Mouse (Mus musculus) olfactory bulb, adult 2 months (tissue): ENCODE measurements around the gene Mlxip. TPM values are rescaled to one million over a fixed set of nuclear protein-coding genes. Genes with fewer than 3 reads are reported as not detected.

Source experiments
- H3K27ac ChIP-seq: fragments of 200-500 bp; 2 replicates; pipeline ENCODE4 v1.5.1; 2012; ENCODE audit warnings: low read depth, low read length; ENCODE audit not compliant: insufficient read depth
- H3K4me1 ChIP-seq: fragments of 200-500 bp; 2 replicates; pipeline ENCODE4 v1.6.1; 2012; ENCODE audit warnings: low read length; ENCODE audit not compliant: control insufficient read depth, insufficient read depth
- H3K4me3 ChIP-seq: fragments of 200-500 bp; 2 replicates; pipeline ENCODE4 v1.5.1; 2012; ENCODE audit warnings: mild to moderate bottlenecking, low read depth, low read length, moderate library complexity; ENCODE audit not compliant: insufficient read depth
- CTCF ChIP-seq: fragments of 200-500 bp; IDR thresholded peaks from 2 replicates; pipeline ENCODE4 v1.5.1; 2012; ENCODE audit warnings: low read depth, mild to moderate bottlenecking, low read length, moderate library complexity; ENCODE audit not compliant: insufficient read depth
- POLR2A ChIP-seq: fragments of 200-500 bp; IDR thresholded peaks from 2 replicates; pipeline ENCODE4 v1.6.1; 2012; ENCODE audit warnings: mild to moderate bottlenecking, low read depth, low read length, moderate library complexity; ENCODE audit not compliant: insufficient read depth
- WGBS: fragments of 180-500 bp; shearing (Covaris S2); methylation state at CpG from one replicate; pipeline ENCODE4 v1.1.7; 2018; 5-methylcytosine and 5-hydroxymethylcytosine counted together
- polyA plus RNA-seq: library from polyadenylated mRNA; stranded (reverse); fragments of >200 nt; gene quantifications from 2 replicates; pipeline ENCODE4 v1.2.4, GENCODE M21; 2012; ENCODE audit warnings: low replicate concordance; ENCODE audit not compliant: missing spikeins, insufficient read depth, insufficient read length

Mlxip gene
- polyA plus RNA-seq, 1 experiment: not detected

- Histone ChIP-seq H3K4me1 (peaks cover 8% of the 10 kb centered on the region), H3K4me3 (no peak overlapping the region), H3K27ac (no peak overlapping the region)
- TF ChIP-seq POLR2A (no peak), CTCF (no peak)
- 18% methylated on average over 4 of the region's 4 CpGs for WGBS
Observed at GRCm38 (mm10) chr5:123436780-123437175, 42.2 kb downstream of the Mlxip start.

DNA sequence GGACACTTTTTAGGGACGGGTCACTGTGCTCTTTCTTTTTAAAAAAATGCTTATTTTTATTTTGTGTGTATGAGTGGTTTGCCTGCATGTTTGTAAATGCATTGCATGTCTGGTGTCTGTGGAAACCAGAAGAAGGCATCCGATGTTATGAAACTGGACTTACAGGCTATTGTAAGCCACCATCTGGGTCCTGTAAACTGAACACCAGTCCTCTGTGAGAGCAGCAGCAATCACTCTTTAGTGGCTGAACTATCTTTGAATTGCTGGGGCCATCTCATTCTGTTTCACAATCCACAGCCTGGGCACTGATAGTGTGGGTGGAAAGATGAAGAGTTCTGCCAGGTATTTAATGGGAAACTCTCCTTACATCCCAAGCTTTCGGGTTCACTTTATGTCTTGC lies 43.8 kb downstream of the Mlxip start:
- TF ChIP-seq CTCF (no peak), POLR2A (no peak)
- Histone ChIP-seq H3K4me1 (peaks cover 5% of the 10 kb centered on the region), H3K4me3 (no peak overlapping the region), H3K27ac (no peak overlapping the region)
- WGBS: 89% methylated on average over 3 of the region's 3 CpGs

DNA sequence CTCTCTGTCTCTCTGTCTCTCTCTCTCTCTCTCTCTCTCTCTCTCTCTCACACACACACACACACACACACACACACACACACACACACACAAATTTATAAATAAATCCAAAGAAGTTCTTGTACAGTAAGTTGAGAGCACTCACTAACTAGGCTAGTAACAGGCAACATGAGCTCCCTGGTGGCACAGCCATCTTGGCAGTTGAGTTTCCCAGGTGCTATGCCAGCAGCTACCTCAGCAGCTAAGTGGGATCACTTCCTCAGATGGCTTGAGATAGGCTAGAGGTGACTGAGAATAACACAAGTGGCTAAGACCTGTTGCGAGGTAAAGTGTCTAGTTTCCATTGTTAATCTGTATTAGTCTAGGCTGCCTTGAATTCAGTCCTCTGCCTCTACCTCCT lies 44.7 kb downstream of the Mlxip start:
- Histone ChIP-seq H3K4me3 (no peak overlapping the region), H3K27ac (no peak overlapping the region), H3K4me1 (peaks cover 5% of the 10 kb centered on the region)
- TF ChIP-seq POLR2A (no peak), CTCF (no peak)
- WGBS: 91% methylated on average over 1 of the region's 1 CpGs

- H3K4me3 ChIP-seq: no peak overlapping the region
- WGBS: 71% methylated on average over 4 of the region's 4 CpGs
- no peak for TF ChIP-seq POLR2A
- no peak for TF ChIP-seq CTCF
- H3K27ac ChIP-seq: no peak overlapping the region
- peaks cover 5% of the 10 kb centered on the region for H3K4me1 ChIP-seq
Observed at GRCm38 (mm10) chr5:123439941-123440340, 45.3 kb downstream of the Mlxip start.

- TF ChIP-seq CTCF (no peak), POLR2A (no peak)
- Histone ChIP-seq H3K4me1 (peaks cover 4% of the 10 kb centered on the region), H3K4me3 (no peak overlapping the region), H3K27ac (no peak overlapping the region)
- 50% methylated on average over 4 of the region's 4 CpGs for WGBS
Observed at GRCm38 (mm10) chr5:123440664-123441063, 46.1 kb downstream of the Mlxip start.

- WGBS: 91% methylated on average over 3 of the region's 3 CpGs
- TF ChIP-seq CTCF: no peak
- TF ChIP-seq POLR2A: no peak
- Histone ChIP-seq H3K4me3 (no peak overlapping the region), H3K27ac (no peak overlapping the region), H3K4me1 (0 out of 2 replicates have a peak, but pooled peaks cover 2% of the 10 kb centered on the region)
Observed at GRCm38 (mm10) chr5:123442283-123442682, 47.7 kb downstream of the Mlxip start.

DNA sequence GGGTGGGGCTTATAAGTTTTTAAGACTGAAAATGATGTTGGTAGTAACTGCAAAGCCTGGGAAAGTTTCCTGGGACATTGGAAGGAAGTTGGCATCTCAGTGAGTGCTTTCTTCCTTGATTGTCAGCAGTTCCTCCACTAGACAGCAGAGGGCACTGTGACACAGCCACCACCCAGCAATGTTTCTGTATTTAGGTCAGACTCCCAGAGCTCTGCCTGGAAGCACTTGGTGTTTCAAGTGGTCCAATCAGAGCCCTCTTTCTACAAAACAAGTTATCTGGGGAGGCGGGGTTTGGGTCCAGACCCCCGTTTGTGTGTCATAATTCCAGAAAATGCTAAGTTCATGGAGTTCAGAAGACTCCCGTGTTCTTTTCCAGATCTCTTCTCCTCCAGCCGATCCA lies 49.5 kb downstream of the Mlxip start:
- no peak for TF ChIP-seq POLR2A
- TF ChIP-seq CTCF: no peak
- 42% methylated on average over 4 of the region's 4 CpGs for WGBS

GRCm38 (mm10) chr5:123444849-123445334 lies 50.3 kb downstream of the Mlxip start:
- 89% methylated on average over 5 of the region's 5 CpGs for WGBS
- Histone ChIP-seq H3K27ac (no peak overlapping the region), H3K4me1 (no peaks in the 10 kb centered on the region), H3K4me3 (no peak overlapping the region)
- TF ChIP-seq CTCF: no peak
- TF ChIP-seq POLR2A: no peak

More for the DNA sequence above, 49.5 kb downstream of the Mlxip start:
- no peak overlapping the region for H3K4me3 ChIP-seq
- no peaks in the 10 kb centered on the region for H3K4me1 ChIP-seq
- H3K27ac ChIP-seq: no peak overlapping the region

- WGBS: 91% methylated on average over 7 of the region's 7 CpGs
- Histone ChIP-seq H3K4me3 (no peak overlapping the region), H3K4me1 (no peaks in the 10 kb centered on the region), H3K27ac (no peak overlapping the region)
- TF ChIP-seq POLR2A: no peak
- no peak for TF ChIP-seq CTCF
Observed at GRCm38 (mm10) chr5:123451886-123452285, 57.3 kb downstream of the Mlxip start.

DNA sequence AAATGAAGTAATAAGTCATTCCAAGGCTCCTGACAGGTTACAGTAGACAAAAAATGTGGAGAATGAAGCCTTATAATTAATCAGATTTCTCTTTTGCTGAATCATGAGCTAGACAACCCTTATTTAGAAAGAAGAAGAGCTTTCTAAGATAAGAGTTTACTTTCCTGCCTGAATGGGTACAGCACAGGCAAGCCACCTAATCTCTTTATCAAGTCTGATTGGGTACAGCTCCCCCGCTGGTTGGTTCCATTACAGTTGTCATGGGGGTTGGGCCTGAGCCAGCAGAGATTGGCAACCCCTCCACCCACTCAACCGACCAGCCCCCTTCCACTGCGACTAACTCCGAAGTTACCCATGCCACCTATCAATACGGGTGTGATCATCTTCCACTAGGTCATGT lies 66.8 kb downstream of the Mlxip start:
- Histone ChIP-seq H3K4me3 (no peak overlapping the region), H3K27ac (no peak overlapping the region), H3K4me1 (no peaks in the 10 kb centered on the region; the same call in 1 of the 2 replicates)
- 55% methylated on average over 5 of the region's 5 CpGs for WGBS
- TF ChIP-seq CTCF (no peak), POLR2A (no peak)
